Mouse (Mus musculus) ES-E14 (cell line): Measurements from ENCODE around the gene Flt3. TPM values are rescaled to one million over a fixed set of nuclear protein-coding genes. Genes with fewer than 3 reads are reported as not detected.

Source experiments
- DNase-seq: peaks from one replicate; pipeline ENCODE4 v3.0.0-alpha.2; 2013; ENCODE audit warnings: low read depth, low spot score
- H3K27ac ChIP-seq: 2 replicates; pipeline ENCODE4 v1.5.1; 2012; ENCODE audit warnings: low read depth, mild to moderate bottlenecking, low read length, moderate library complexity, mixed read lengths; ENCODE audit not compliant: poor library complexity, insufficient read depth, severe bottlenecking
- H3K36me3 ChIP-seq: 2 replicates; pipeline ENCODE4 v1.6.1; 2012; ENCODE audit warnings: mild to moderate bottlenecking, low read length, moderate library complexity, mixed read lengths; ENCODE audit not compliant: control insufficient read depth, poor library complexity, insufficient read depth, severe bottlenecking
- H3K4me1 ChIP-seq, 2 experiments: fragments of 150-350 bp in 1 of 2; sonication (generic) in 1 of 2; 2 replicates each; pipeline ENCODE4 v1.6.1; 2012; ENCODE audit warnings: low read length in 2 of 2, mild to moderate bottlenecking in 1 of 2, mixed read lengths in 1 of 2; ENCODE audit not compliant: control insufficient read depth in 2 of 2, insufficient read depth in 2 of 2, poor library complexity in 1 of 2
- H3K4me3 ChIP-seq, 2 experiments: fragments of 150-350 bp in 1 of 2; sonication (generic) in 1 of 2; 2 replicates each; pipeline ENCODE4 v1.5.1; 2012; ENCODE audit warnings: low read length in 2 of 2, low read depth in 1 of 2, mild to moderate bottlenecking in 1 of 2, mixed read lengths in 1 of 2; ENCODE audit not compliant: insufficient read depth in 1 of 2, poor library complexity in 1 of 2, severe bottlenecking in 1 of 2
- H3K9ac ChIP-seq: 2 replicates; pipeline ENCODE4 v1.6.1; 2012; ENCODE audit warnings: low read depth, mild to moderate bottlenecking, low read length, mixed read lengths; ENCODE audit not compliant: poor library complexity, insufficient read depth, severe bottlenecking
- H3K9me3 ChIP-seq: fragments of 150-350 bp; sonication (generic); 2 replicates; pipeline ENCODE4 v1.6.1; 2012; ENCODE audit warnings: low read depth, mild to moderate bottlenecking, low read length; ENCODE audit not compliant: control insufficient read depth, insufficient read depth
- CHD2 ChIP-seq: IDR thresholded peaks from 2 replicates; pipeline ENCODE4 v1.6.1; 2014; ENCODE audit warnings: mild to moderate bottlenecking, low read depth, low read length, inconsistent platforms
- HCFC1 ChIP-seq: IDR thresholded peaks from 2 replicates; pipeline ENCODE4 v1.6.1; 2012; ENCODE audit warnings: low read length, inconsistent platforms, borderline replicate concordance; ENCODE audit not compliant: insufficient read depth
- MAFK ChIP-seq: IDR thresholded peaks from 2 replicates; pipeline ENCODE4 v1.6.1; 2014; ENCODE audit warnings: mild to moderate bottlenecking, low read depth, low read length, inconsistent platforms; ENCODE audit not compliant: insufficient read depth
- ZC3H11A ChIP-seq: IDR thresholded peaks from 2 replicates; pipeline ENCODE4 v1.6.1; 2012; ENCODE audit warnings: low read depth, mild to moderate bottlenecking, inconsistent platforms, low read length, borderline replicate concordance
- ZNF384 ChIP-seq: IDR thresholded peaks from 2 replicates; pipeline ENCODE4 v1.6.1; 2012; ENCODE audit warnings: low read depth, low read length, inconsistent platforms
- in situ Hi-C, 2 experiments: fragments of 600-800 bp; cut with MboI; formaldehyde crosslinking; loops; one replicate each; pipeline ENCODE4 v1.15.1; 2025; ENCODE audit warnings: low sequenced_read_pairs in 2 of 2, inconsistent platforms in 1 of 2; ENCODE audit not compliant: unreplicated experiment in 2 of 2
- total RNA-seq: library from RNA; depleted of rRNA; stranded (reverse); fragments of 300-350 nt; gene quantifications from 2 replicates; pipeline ENCODE4 v1.2.3, GENCODE M21; 2012

Flt3 gene
- total RNA-seq, 1 experiment: 0.27 TPM

- in situ Hi-C loops: loop anchor here (5.0 to 10.0 kb wide), 4 partner anchors 41 to 406 kb away; no protein-coding TSS in a partner anchor
- Histone ChIP-seq H3K27ac (no peak overlapping the region), H3K9ac (no peak overlapping the region), H3K9me3 (no peaks in the 10 kb centered on the region), H3K4me1 (peaks cover 0 to 4% of the 10 kb centered on the region in 2 experiments; a peak in 1 of 4 replicates), H3K36me3 (no peaks in the 10 kb centered on the region), H3K4me3 (no peak overlapping the region)
- DNase-seq: no peak
- TF ChIP-seq ZC3H11A (no peak), ZNF384 (no peak), MAFK (no peak), HCFC1 (no peak), CHD2 (no peak)
Measured at GRCm38 (mm10) chr5:147317991-147318390, 82.3 kb downstream of the Flt3 start.

GRCm38 (mm10) chr5:147317321-147317720, 83.0 kb downstream of the Flt3 start:
- DNase-seq: no peak
- Histone ChIP-seq H3K9ac (no peak overlapping the region), H3K9me3 (no peaks in the 10 kb centered on the region), H3K4me1 (peaks cover 0 to 4% of the 10 kb centered on the region in 2 experiments; a peak in 1 of 4 replicates), H3K4me3 (no peak overlapping the region), H3K36me3 (no peaks in the 10 kb centered on the region), H3K27ac (no peak overlapping the region)
- in situ Hi-C loops: loop anchor here (5.0 to 10.0 kb wide), 4 partner anchors 40 to 405 kb away; no protein-coding TSS in a partner anchor
- TF ChIP-seq HCFC1 (no peak), MAFK (no peak), ZC3H11A (no peak), ZNF384 (no peak), CHD2 (no peak)

DNA sequence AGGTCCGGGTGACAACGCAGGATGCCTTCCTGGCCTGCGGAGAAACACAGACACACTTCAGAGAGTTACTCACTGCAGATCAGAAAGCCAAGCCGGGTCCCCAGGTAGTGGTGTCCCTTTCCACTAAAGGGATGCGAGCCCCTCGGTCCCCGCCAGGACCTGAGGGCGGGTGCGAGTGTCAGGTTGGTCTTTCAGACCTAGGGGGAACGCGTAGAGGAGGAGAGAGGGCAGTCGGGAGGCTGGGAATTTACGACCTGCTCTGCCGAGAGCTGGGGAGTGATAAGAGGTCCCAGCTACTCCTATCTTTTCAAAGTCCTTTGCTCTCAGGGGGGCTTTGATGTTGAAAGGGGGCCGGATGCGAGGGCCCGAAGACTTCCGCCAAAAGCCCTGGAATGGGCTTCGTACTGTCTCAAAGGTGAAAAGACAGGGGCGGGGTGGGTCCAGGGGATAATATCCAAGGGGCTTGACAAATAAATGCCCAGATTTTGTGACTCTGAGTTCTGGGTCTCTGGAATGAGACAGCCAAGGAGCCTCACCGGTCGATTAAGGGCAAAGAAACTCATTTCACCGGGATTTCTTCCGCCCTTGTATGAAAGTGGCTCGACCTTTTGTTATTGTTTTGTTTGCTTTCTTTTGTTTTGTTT, 84.7 kb downstream of the Flt3 start:
- no peak for TF ChIP-seq HCFC1
- TF ChIP-seq MAFK: no peak
- TF ChIP-seq ZNF384: no peak
- no peak for TF ChIP-seq ZC3H11A
- TF ChIP-seq CHD2: no peak
- in situ Hi-C loops: loop anchor here (5.0 to 10.0 kb wide), 4 partner anchors 38 to 403 kb away; no protein-coding TSS in a partner anchor
- H3K4me1 ChIP-seq: peaks cover 0 to 4% of the 10 kb centered on the region in 2 experiments; a peak in 1 of 4 replicates
- H3K27ac ChIP-seq: no peak overlapping the region
- peak overlapping the region; percentile 23 to 38; a peak in 2 of 4 replicates for H3K4me3 ChIP-seq
- no peak for DNase-seq
- no peaks in the 10 kb centered on the region for H3K36me3 ChIP-seq
- no peak overlapping the region for H3K9ac ChIP-seq
- no peaks in the 10 kb centered on the region for H3K9me3 ChIP-seq

GRCm38 (mm10) chr5:147314646-147315431, 85.5 kb downstream of the Flt3 start:
- DNase-seq: no peak
- Histone ChIP-seq H3K4me3 (peak overlapping the region; percentile 23 to 38; a peak in 2 of 4 replicates), H3K9me3 (no peaks in the 10 kb centered on the region), H3K4me1 (peaks cover 0 to 4% of the 10 kb centered on the region in 2 experiments; a peak in 1 of 4 replicates), H3K36me3 (no peaks in the 10 kb centered on the region), H3K27ac (no peak overlapping the region), H3K9ac (no peak overlapping the region)
- TF ChIP-seq HCFC1 (no peak), MAFK (peak; percentile 7; the same call in 1 of the 2 replicates), ZC3H11A (no peak), CHD2 (no peak), ZNF384 (no peak)
- in situ Hi-C loops: loop anchor here (5.0 to 10.0 kb wide), 4 partner anchors 38 to 403 kb away; no protein-coding TSS in a partner anchor
